ENCODE assay signal across 21 mouse cellular contexts in the genomic region with DNA sequence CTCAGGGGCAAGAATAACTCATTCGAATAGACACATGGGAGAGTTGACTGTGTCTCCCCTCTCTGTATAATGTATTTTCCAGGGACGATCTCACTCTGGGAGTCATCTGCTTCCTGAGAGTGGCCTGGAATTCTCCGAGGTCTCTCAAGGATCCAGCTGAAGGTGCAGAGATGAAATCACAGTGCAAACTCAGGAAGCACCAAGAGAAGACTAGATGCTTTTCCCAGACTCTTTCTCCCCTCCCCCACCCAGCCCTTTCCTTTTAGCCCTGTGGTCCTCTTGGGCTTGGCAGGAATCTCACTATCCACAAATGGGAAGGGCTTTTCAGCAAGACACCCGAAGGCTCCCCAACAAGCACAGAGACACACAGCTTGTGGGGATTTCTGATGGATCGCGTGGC.
DNase-seq lines count a peak whose midpoint lies in the region; ATAC-seq lines count a peak whose summit lies in the region.
"Had no signal": no experiment of that assay in that cellular context is flagged by ENCODE, and none has a peak within 500 bp of the region (broad histone marks: within the 10 kb centered on the region; RNA-seq: fewer than 3 reads in every experiment).

No protein-coding gene starts in this region.

- intact Hi-C loops in gastrocnemius, postnatal 14 days (cut with DNase I; ENCODE audit: low total_unique reads) = no loop called here

- ATAC-seq in limb, embryonic 12.5 days (ENCODE audit: insufficient number of reproducible peaks, insufficient read depth, low FRiP score, low TSS enrichment, low read depth) = no peak
- no peak for ATAC-seq in heart, embryonic 16.5 days (replicated peaks; ENCODE audit: extremely low read depth, insufficient read depth, low FRiP score)
- ATAC-seq: hindbrain, postnatal 0 days had no signal

- peak; percentile 25 for DNase-seq in gastrocnemius, postnatal 25 days
- no peak for DNase-seq in gastrocnemius, postnatal 14 days
- no peak for DNase-seq in limb, embryonic 10.5 days (ENCODE audit: low spot score)
- DNase-seq in testis, postnatal 10 days (ENCODE audit: low spot score) = no peak
- DNase-seq in layer of hippocampus, adult 9-10 months (ENCODE audit: low spot score) = no peak
- DNase-seq: adrenal gland, postnatal 25 days; cerebellum, adult 11-12 months; cerebellum, postnatal 14 days; kidney, adult 11 months; kidney, postnatal 25 days; layer of hippocampus, adult 9-11 months; right cerebral cortex, postnatal 4 days; thymus, postnatal 14 days had no signal

- WGBS in limb, embryonic 12.5 days = 75% methylated on average over 6 of the region's 6 CpGs
- WGBS in limb, embryonic 10.5 days = 78% methylated on average over 6 of the region's 6 CpGs
- 54% methylated on average over 6 of the region's 6 CpGs for WGBS in heart, embryonic 16.5 days

- 0 out of 2 replicates have a peak, but pooled peaks cover 4% of the 10 kb centered on the region for H3K9me3 ChIP-seq in limb, embryonic 12.5 days
- H3K9me3 ChIP-seq in limb, embryonic 10.5 days (replicated peaks) = no peaks in the 10 kb centered on the region
- 0 out of 2 replicates have a peak, but pooled peaks cover 3% of the 10 kb centered on the region for H3K9me3 ChIP-seq in heart, embryonic 16.5 days (replicated peaks; ENCODE audit: control insufficient read depth, low read length)
- H3K9me3 ChIP-seq: lung, embryonic 15.5 days had no signal

- no peaks in the 10 kb centered on the region for H3K36me3 ChIP-seq in limb, embryonic 12.5 days
- no peaks in the 10 kb centered on the region for H3K36me3 ChIP-seq in limb, embryonic 10.5 days
- no peaks in the 10 kb centered on the region for H3K36me3 ChIP-seq in heart, embryonic 16.5 days (ENCODE audit: control insufficient read depth, insufficient read depth)
- H3K36me3 ChIP-seq: G1E; lung, embryonic 15.5 days had no signal

- no peak overlapping the region for H3K4me3 ChIP-seq in limb, embryonic 12.5 days (replicated peaks)
- no peak overlapping the region for H3K4me3 ChIP-seq in limb, embryonic 10.5 days
- no peak overlapping the region for H3K4me3 ChIP-seq in heart, embryonic 16.5 days (ENCODE audit: low read length)
- H3K4me3 ChIP-seq: left cerebral cortex, adult 2 months; lung, embryonic 15.5 days had no signal

- peak overlapping the region; percentile 42; the same call in 1 of the 2 replicates for H3K27ac ChIP-seq in limb, embryonic 12.5 days
- H3K27ac ChIP-seq in limb, embryonic 10.5 days = no peak overlapping the region
- peak overlapping the region; percentile 71 for H3K27ac ChIP-seq in heart, embryonic 16.5 days (ENCODE audit: low read length)
- H3K27ac ChIP-seq: hindbrain, postnatal 0 days; left cerebral cortex, adult 2 months; liver, embryonic 14.5 days had no signal

- no peak overlapping the region for H3K9ac ChIP-seq in limb, embryonic 12.5 days (replicated peaks)
- H3K9ac ChIP-seq in heart, embryonic 16.5 days (ENCODE audit: low read length) = no peak overlapping the region
- H3K9ac ChIP-seq: liver, embryonic 14.5 days; lung, embryonic 15.5 days had no signal

- H3K4me1 ChIP-seq in limb, embryonic 12.5 days (replicated peaks) = no peaks in the 10 kb centered on the region; the same call in 1 of the 2 replicates
- H3K4me1 ChIP-seq in limb, embryonic 10.5 days = peaks cover 17% of the 10 kb centered on the region
- H3K4me1 ChIP-seq in heart, embryonic 16.5 days (ENCODE audit: control insufficient read depth, insufficient read depth, low read length) = peaks cover 15% of the 10 kb centered on the region

- no peaks in the 10 kb centered on the region for H3K27me3 ChIP-seq in limb, embryonic 12.5 days
- H3K27me3 ChIP-seq in limb, embryonic 10.5 days (ENCODE audit: low read depth, poor library complexity, severe bottlenecking) = no peaks in the 10 kb centered on the region
- H3K27me3 ChIP-seq in heart, embryonic 16.5 days (ENCODE audit: control insufficient read depth, insufficient read depth, low read length) = 0 out of 2 replicates have a peak, but pooled peaks cover 2% of the 10 kb centered on the region
- H3K27me3 ChIP-seq: lung, embryonic 15.5 days had no signal

- no peak overlapping the region for H3K4me2 ChIP-seq in limb, embryonic 12.5 days
- H3K4me2 ChIP-seq in heart, embryonic 16.5 days (ENCODE audit: low read depth, low read length) = no peak overlapping the region
- H3K4me2 ChIP-seq: lung, embryonic 15.5 days; midbrain, embryonic 11.5 days had no signal
